10 mouse cellular contexts compared by ENCODE assay signal in the genomic region with DNA sequence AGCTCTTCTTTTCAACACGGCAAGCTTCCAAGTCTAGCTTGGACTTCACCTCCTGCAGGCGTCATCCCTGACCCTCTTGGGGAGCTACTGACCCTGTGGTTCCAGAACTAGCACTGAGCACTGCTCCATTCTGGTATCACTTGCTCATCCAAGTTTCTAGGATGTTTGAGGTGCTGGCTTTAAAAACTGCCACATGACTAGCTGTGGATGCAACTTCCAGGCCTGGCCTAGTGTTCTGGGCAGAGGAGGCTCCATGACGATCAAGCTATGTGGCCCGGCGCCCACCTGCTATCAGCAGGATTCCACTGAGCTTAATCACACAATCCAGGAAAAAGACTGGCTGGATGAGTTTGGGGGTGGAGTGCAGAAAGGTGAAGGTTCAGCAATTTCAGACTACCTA. TPM values are rescaled to one million over a fixed set of nuclear protein-coding genes. Genes with fewer than 3 reads are reported as not detected.
DNase-seq lines count a peak whose midpoint lies in the region; ATAC-seq and TF ChIP-seq lines count a peak whose summit lies in the region.
"Had no signal": no experiment of that assay in that cellular context is flagged by ENCODE, and none has a peak within 500 bp of the region (broad histone marks: within the 10 kb centered on the region; RNA-seq: fewer than 3 reads in every experiment).

No protein-coding gene starts in this region.

- H3K4me2 ChIP-seq in intestine, embryonic 15.5 days (replicated peaks) = no peak overlapping the region
- no peak overlapping the region for H3K4me2 ChIP-seq in intestine, postnatal 0 days (replicated peaks; ENCODE audit: low read depth)
- 0 out of 2 replicates have a peak overlapping the region, but pooled peaks have one; percentile 4 for H3K4me2 ChIP-seq in heart, embryonic 12.5 days

- TF ChIP-seq POLR2A in embryonic fibroblast, embryonic 13.5 days (IDR thresholded peaks at IDR 0.05; ENCODE audit: low read depth, low read length) = no peak

- H3K4me1 ChIP-seq in intestine, embryonic 15.5 days (replicated peaks) = peaks cover 55% of the 10 kb centered on the region
- peaks cover 19% of the 10 kb centered on the region; the same call in 1 of the 2 replicates for H3K4me1 ChIP-seq in intestine, postnatal 0 days (replicated peaks; ENCODE audit: control insufficient read depth, insufficient read depth, low read length)
- H3K4me1 ChIP-seq in embryonic fibroblast, embryonic 13.5 days (ENCODE audit: control insufficient read depth, insufficient read depth, low read length) = peaks cover 31% of the 10 kb centered on the region
- peaks cover 95% of the 10 kb centered on the region for H3K4me1 ChIP-seq in heart, embryonic 12.5 days (replicated peaks)

- H3K9me3 ChIP-seq in intestine, embryonic 15.5 days = no peaks in the 10 kb centered on the region
- H3K9me3 ChIP-seq in intestine, postnatal 0 days (ENCODE audit: control insufficient read depth) = no peaks in the 10 kb centered on the region
- peaks cover 4% of the 10 kb centered on the region for H3K9me3 ChIP-seq in heart, embryonic 12.5 days (replicated peaks)

- no peak overlapping the region for H3K9ac ChIP-seq in intestine, embryonic 15.5 days
- no peak overlapping the region; the same call in 1 of the 2 replicates for H3K9ac ChIP-seq in intestine, postnatal 0 days (ENCODE audit: low read depth, low read length)
- H3K9ac ChIP-seq in heart, embryonic 12.5 days = 0 out of 2 replicates have a peak overlapping the region, but pooled peaks have one; percentile 49

- no peak overlapping the region for H3K4me3 ChIP-seq in intestine, embryonic 15.5 days (replicated peaks)
- no peak overlapping the region for H3K4me3 ChIP-seq in intestine, postnatal 0 days (ENCODE audit: low read depth, low read length)
- H3K4me3 ChIP-seq in embryonic fibroblast, embryonic 13.5 days (ENCODE audit: insufficient read depth, low read length) = no peak overlapping the region
- H3K4me3 ChIP-seq in heart, embryonic 12.5 days = no peak overlapping the region

- TF ChIP-seq CTCF in intestine, postnatal 0 days (IDR thresholded peaks at IDR 0.05; ENCODE audit: low read depth) = no peak
- no peak for TF ChIP-seq CTCF in embryonic fibroblast, embryonic 13.5 days (IDR thresholded peaks at IDR 0.05; ENCODE audit: borderline replicate concordance, insufficient read depth, low read length)

- H3K27ac ChIP-seq in intestine, embryonic 15.5 days = no peak overlapping the region
- no peak overlapping the region for H3K27ac ChIP-seq in intestine, postnatal 0 days (ENCODE audit: low read depth, low read length)
- peak overlapping the region; percentile 49 for H3K27ac ChIP-seq in embryonic fibroblast, embryonic 13.5 days (ENCODE audit: insufficient read depth, low read length)
- peak overlapping the region; percentile 95 for H3K27ac ChIP-seq in heart, embryonic 12.5 days (ENCODE audit: poor library complexity, severe bottlenecking)

- peak; percentile 35 for ATAC-seq in intestine, embryonic 15.5 days
- no peak; the same call in 1 of the 2 replicates for ATAC-seq in intestine, postnatal 0 days
- no peak for ATAC-seq in heart, embryonic 12.5 days (ENCODE audit: insufficient number of reproducible peaks, low FRiP score)
- ATAC-seq: forebrain, embryonic 14.5 days had no signal

- H3K36me3 ChIP-seq in intestine, embryonic 15.5 days = no peaks in the 10 kb centered on the region
- H3K36me3 ChIP-seq in intestine, postnatal 0 days (ENCODE audit: control insufficient read depth, insufficient read depth) = peaks cover 3% of the 10 kb centered on the region; the same call in 1 of the 2 replicates
- peaks cover 8% of the 10 kb centered on the region; the same call in 1 of the 2 replicates for H3K36me3 ChIP-seq in heart, embryonic 12.5 days

- peak; percentile 45 for DNase-seq in lung, postnatal 14 days
- DNase-seq in cerebellum, postnatal 14 days = no peak
- no peak for DNase-seq in cerebellum, adult 9-10 months
- DNase-seq in layer of hippocampus, postnatal 36 days = no peak
- DNase-seq: kidney, adult 18-20 months had no signal

- 66% methylated on average over 5 of the region's 5 CpGs for WGBS in intestine, embryonic 15.5 days
- 50% methylated on average over 5 of the region's 5 CpGs for WGBS in intestine, postnatal 0 days
- 27% methylated on average over 5 of the region's 5 CpGs for WGBS in heart, embryonic 12.5 days

- no peaks in the 10 kb centered on the region for H3K27me3 ChIP-seq in intestine, embryonic 15.5 days (replicated peaks)
- no peaks in the 10 kb centered on the region for H3K27me3 ChIP-seq in intestine, postnatal 0 days (replicated peaks; ENCODE audit: control insufficient read depth, insufficient read depth, low read length)
- no peaks in the 10 kb centered on the region for H3K27me3 ChIP-seq in heart, embryonic 12.5 days (replicated peaks)

RNA-seq across cellular contexts. Expression of gene Shb, which starts 57.4 kb away (rescaled TPM):
- 4.0 and 4.8 TPM in 2 replicates for polyA plus RNA-seq in intestine, embryonic 15.5 days (2015; fragmentation: Nextera tagmentation; extraction: Ambion mirVana)
- 7.2 and 7.5 TPM in 2 replicates for polyA plus RNA-seq in intestine, postnatal 0 days (2015; fragmentation: Nextera tagmentation; extraction: Ambion mirVana)
- polyA plus RNA-seq in embryonic fibroblast, embryonic 13.5 days (2011; ENCODE audit: insufficient read length, low read depth, missing spikeins) = 11.4 and 11.9 TPM in 2 replicates
- polyA plus RNA-seq in heart, embryonic 12.5 days (2016; fragmentation: Nextera tagmentation; extraction: Ambion mirVana) = 13.9 and 15.3 TPM in 2 replicates
- total RNA-seq in layer of hippocampus, postnatal 36 days (2021) = 10 to 100 TPM; 15.4 to 16.6 TPM

Comparison
In these comparisons a context has a peak if more than half of its experiments do, and no peak if none do; other contexts are left out.
1. H3K27ac ChIP-seq: peak in embryonic fibroblast, embryonic 13.5 days (single experiment) and heart, embryonic 12.5 days (single experiment); none in intestine, embryonic 15.5 days (single experiment) and intestine, postnatal 0 days (single experiment).